Mouse (Mus musculus): ENCODE data around the gene Rlf. TPM values are rescaled to one million over a fixed set of nuclear protein-coding genes. Genes with fewer than 3 reads are reported as not detected.

Gene Rlf
- polyA plus RNA-seq (2012; rRNA removed): 14.6 and 17.7 TPM in 2 replicates
- polyA plus RNA-seq (2014; fragmentation: Nextera tagmentation; extraction: Ambion mirVana): 19.5 and 21.5 TPM in 2 replicates

GRCm38 (mm10) chr4:121214793-121215304 is at the start of gene Rlf:
Rlf (minus strand) TSS chr4:121215084.
- Histone ChIP-seq H3K4me1 (ENCODE audit: control insufficient read depth, insufficient read depth, low read length) (peaks cover 13% of the 10 kb centered on the region), H3K9ac (ENCODE audit: low read depth, low read length, severe bottlenecking) (peak within 1 kb of the TSS; percentile 98), H3K4me2 (replicated peaks; ENCODE audit: low read depth, low read length, severe bottlenecking) (peak within 1 kb of the TSS; percentile 84), H3K9me3 (ENCODE audit: control insufficient read depth, low read length) (no peaks in the 10 kb centered on the region), H3K36me3 (ENCODE audit: control insufficient read depth, insufficient read depth, low read length) (no peaks in the 10 kb centered on the region), H3K27me3 (ENCODE audit: control insufficient read depth, insufficient read depth, low read length) (no peaks in the 10 kb centered on the region), H3K27ac (replicated peaks; ENCODE audit: low read depth, low read length) (peak within 1 kb of the TSS; percentile 87), H3K4me3 (replicated peaks; ENCODE audit: low read length) (peak within 1 kb of the TSS; percentile 93)
- TF ChIP-seq POLR2A (IDR thresholded peaks at IDR 0.05; ENCODE audit: borderline replicate concordance, extremely low read depth, insufficient read depth, insufficient read length): peak; percentile 93
- WGBS: under 1% methylated on average over 43 of the region's 48 CpGs
- ATAC-seq (ENCODE audit: low FRiP score, low read depth) (peak; percentile 98), DNase-seq (ENCODE audit: low spot score) (peak; percentile 97)

DNA sequence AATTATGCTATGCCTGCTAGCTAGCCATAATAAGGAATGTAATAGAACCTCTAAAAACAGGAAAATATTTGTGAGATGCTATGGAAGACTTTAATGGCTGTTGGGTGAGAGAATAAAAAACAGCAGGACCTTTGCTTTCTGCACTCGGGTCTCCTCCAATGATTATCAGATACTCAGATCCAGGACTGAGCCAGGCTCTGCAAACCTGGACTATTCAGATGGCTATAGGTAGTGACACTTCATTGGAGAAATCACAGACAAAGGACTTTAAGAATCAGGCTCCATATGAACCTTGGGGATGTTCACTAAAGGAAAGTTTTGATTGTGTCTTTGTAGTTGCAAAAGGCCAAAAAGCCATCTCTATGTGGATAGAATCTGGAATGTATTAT is 26.7 kb upstream of the Rlf start:
- H3K27me3 ChIP-seq (ENCODE audit: control insufficient read depth, insufficient read depth, low read length): no peaks in the 10 kb centered on the region
- 84% methylated on average over 1 of the region's 1 CpGs for WGBS
- TF ChIP-seq POLR2A (IDR thresholded peaks at IDR 0.05; ENCODE audit: borderline replicate concordance, extremely low read depth, insufficient read depth, insufficient read length): no peak

DNA sequence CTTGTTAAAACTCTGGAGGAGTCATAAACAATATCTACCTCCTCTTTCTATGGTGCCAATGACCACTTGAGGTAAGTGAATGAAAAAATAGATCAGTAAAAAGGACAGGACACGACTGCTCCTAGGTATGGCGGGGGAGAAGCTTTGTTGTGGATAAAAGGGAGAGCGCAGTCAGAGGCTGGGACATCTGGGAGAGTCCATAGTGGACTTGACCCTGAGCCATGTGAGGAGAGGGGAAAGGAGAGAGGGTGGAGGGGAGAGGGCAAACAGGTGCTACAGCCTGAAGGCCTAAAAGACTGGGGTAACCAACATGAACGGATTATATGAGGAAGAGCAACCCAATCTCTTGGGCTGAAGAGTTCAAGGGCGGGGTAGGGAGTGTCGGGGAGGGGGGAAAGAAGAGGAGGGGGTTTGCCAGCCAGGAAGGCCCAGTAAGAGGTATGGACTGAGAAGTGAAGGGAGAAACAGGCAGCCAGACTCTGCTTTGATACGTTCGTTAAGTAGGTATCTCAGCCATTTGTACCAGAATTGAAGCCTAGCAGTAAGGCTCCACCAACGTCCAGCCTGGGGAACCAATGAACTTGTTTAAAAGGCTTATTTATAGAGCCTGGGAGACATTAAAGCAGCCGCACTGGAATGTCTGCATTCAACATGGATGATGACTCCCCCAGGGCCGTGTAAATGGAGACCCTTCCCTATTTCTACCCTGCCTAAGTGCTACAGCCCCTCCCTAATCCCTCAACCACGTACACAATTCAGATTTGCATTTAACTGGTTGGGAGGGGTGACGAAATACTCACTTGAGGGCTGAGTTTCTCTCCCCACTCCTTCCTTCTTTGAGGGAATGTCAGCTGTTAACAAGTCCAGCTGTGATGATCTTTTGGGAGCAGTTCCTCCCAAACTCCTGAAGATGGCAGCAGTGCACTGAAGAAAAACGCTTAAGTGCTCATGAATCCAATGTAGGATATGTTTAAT is 26.0 kb upstream of the Rlf start:
- DNase-seq (ENCODE audit: low spot score): peak; percentile 59
- 34% methylated on average over 14 of the region's 14 CpGs for WGBS
- Histone ChIP-seq H3K4me3 (replicated peaks; ENCODE audit: low read length) (no peak overlapping the region), H3K36me3 (ENCODE audit: control insufficient read depth, insufficient read depth, low read length) (no peaks in the 10 kb centered on the region), H3K9me3 (ENCODE audit: control insufficient read depth, low read length) (no peaks in the 10 kb centered on the region), H3K9ac (ENCODE audit: low read depth, low read length, severe bottlenecking) (no peak overlapping the region), H3K27me3 (ENCODE audit: control insufficient read depth, insufficient read depth, low read length) (no peaks in the 10 kb centered on the region), H3K27ac (replicated peaks; ENCODE audit: low read depth, low read length) (no peak overlapping the region), H3K4me1 (ENCODE audit: control insufficient read depth, insufficient read depth, low read length) (no peaks in the 10 kb centered on the region), H3K4me2 (replicated peaks; ENCODE audit: low read depth, low read length, severe bottlenecking) (no peak overlapping the region)
- TF ChIP-seq POLR2A (IDR thresholded peaks at IDR 0.05; ENCODE audit: borderline replicate concordance, extremely low read depth, insufficient read depth, insufficient read length): no peak
- ATAC-seq (ENCODE audit: low FRiP score, low read depth): no peak; the same call in 1 of the 2 replicates

More for the DNA sequence above, 26.7 kb upstream of the Rlf start:
- Histone ChIP-seq H3K9me3 (ENCODE audit: control insufficient read depth, low read length) (no peaks in the 10 kb centered on the region), H3K9ac (ENCODE audit: low read depth, low read length, severe bottlenecking) (no peak overlapping the region), H3K27ac (replicated peaks; ENCODE audit: low read depth, low read length) (no peak overlapping the region), H3K36me3 (ENCODE audit: control insufficient read depth, insufficient read depth, low read length) (no peaks in the 10 kb centered on the region), H3K4me2 (replicated peaks; ENCODE audit: low read depth, low read length, severe bottlenecking) (no peak overlapping the region), H3K4me1 (ENCODE audit: control insufficient read depth, insufficient read depth, low read length) (no peaks in the 10 kb centered on the region), H3K4me3 (replicated peaks; ENCODE audit: low read length) (no peak overlapping the region)
- ATAC-seq (ENCODE audit: low FRiP score, low read depth) (no peak), DNase-seq (ENCODE audit: low spot score) (no peak)

GRCm38 (mm10) chr4:121239878-121240277 is 25.0 kb upstream of the Rlf start:
- no peak for TF ChIP-seq POLR2A (IDR thresholded peaks at IDR 0.05; ENCODE audit: borderline replicate concordance, extremely low read depth, insufficient read depth, insufficient read length)
- no peak overlapping the region for H3K9ac ChIP-seq (ENCODE audit: low read depth, low read length, severe bottlenecking)
- no peaks in the 10 kb centered on the region for H3K4me1 ChIP-seq (ENCODE audit: control insufficient read depth, insufficient read depth, low read length)
- no peak for DNase-seq (ENCODE audit: low spot score)
- ATAC-seq (ENCODE audit: low FRiP score, low read depth): no peak
- no peaks in the 10 kb centered on the region for H3K27me3 ChIP-seq (ENCODE audit: control insufficient read depth, insufficient read depth, low read length)
- no peak overlapping the region for H3K27ac ChIP-seq (replicated peaks; ENCODE audit: low read depth, low read length)
- H3K4me2 ChIP-seq (replicated peaks; ENCODE audit: low read depth, low read length, severe bottlenecking): no peak overlapping the region
- H3K4me3 ChIP-seq (replicated peaks; ENCODE audit: low read length): no peak overlapping the region
- WGBS: 71% methylated on average over 4 of the region's 4 CpGs
- H3K9me3 ChIP-seq (ENCODE audit: control insufficient read depth, low read length): no peaks in the 10 kb centered on the region
- no peaks in the 10 kb centered on the region for H3K36me3 ChIP-seq (ENCODE audit: control insufficient read depth, insufficient read depth, low read length)

- ATAC-seq (ENCODE audit: low FRiP score, low read depth) (peak; percentile 37; the same call in 1 of the 2 replicates), DNase-seq (ENCODE audit: low spot score) (peak; percentile 55)
Observed at GRCm38 (mm10) chr4:121231772-121232414, 17.0 kb upstream of the Rlf start.

More at GRCm38 (mm10) chr4:121231772-121232414, 17.0 kb upstream of the Rlf start:
- no peak overlapping the region for H3K4me3 ChIP-seq (replicated peaks; ENCODE audit: low read length)
- H3K4me1 ChIP-seq (ENCODE audit: control insufficient read depth, insufficient read depth, low read length): no peaks in the 10 kb centered on the region
- no peak overlapping the region for H3K27ac ChIP-seq (replicated peaks; ENCODE audit: low read depth, low read length)
- no peaks in the 10 kb centered on the region for H3K36me3 ChIP-seq (ENCODE audit: control insufficient read depth, insufficient read depth, low read length)
- TF ChIP-seq POLR2A (IDR thresholded peaks at IDR 0.05; ENCODE audit: borderline replicate concordance, extremely low read depth, insufficient read depth, insufficient read length): no peak
- no peaks in the 10 kb centered on the region for H3K9me3 ChIP-seq (ENCODE audit: control insufficient read depth, low read length)
- WGBS: 9% methylated on average over 5 of the region's 5 CpGs
- no peak overlapping the region for H3K4me2 ChIP-seq (replicated peaks; ENCODE audit: low read depth, low read length, severe bottlenecking)
- H3K27me3 ChIP-seq (ENCODE audit: control insufficient read depth, insufficient read depth, low read length): no peaks in the 10 kb centered on the region
- no peak overlapping the region for H3K9ac ChIP-seq (ENCODE audit: low read depth, low read length, severe bottlenecking)

Measured in limb, embryonic 14.5 days (tissue).